Mouse (Mus musculus) midbrain, embryonic 12.5 days (tissue): ENCODE results near the gene Arel1. TPM values are rescaled to one million over a fixed set of nuclear protein-coding genes. Genes with fewer than 3 reads are reported as not detected.

Experiments
- ATAC-seq: fragments of 200-750 bp; cut with Nextera tagmentation; 2 replicates; pipeline ENCODE4 v1.8.0; 2017; ENCODE audit warnings: low read depth, moderate TSS enrichment, moderate library complexity; ENCODE audit not compliant: low FRiP score
- H3K27ac ChIP-seq: fragments of 300-500 bp; sonication (generic); replicated peaks from 2 replicates; pipeline ENCODE4 v1.5.1; 2016; ENCODE audit warnings: mild to moderate bottlenecking
- H3K27me3 ChIP-seq: fragments of 300-500 bp; sonication (generic); 2 replicates; pipeline ENCODE4 v1.6.1; 2016; ENCODE audit warnings: mild to moderate bottlenecking
- H3K36me3 ChIP-seq: fragments of 300-500 bp; sonication (generic); 2 replicates; pipeline ENCODE4 v1.6.1; 2016
- H3K4me1 ChIP-seq: fragments of 300-500 bp; sonication (generic); 2 replicates; pipeline ENCODE4 v1.6.1; 2016
- H3K4me2 ChIP-seq: fragments of 300-500 bp; sonication (generic); replicated peaks from 2 replicates; pipeline ENCODE4 v1.6.1; 2016; ENCODE audit warnings: mild to moderate bottlenecking, moderate library complexity
- H3K4me3 ChIP-seq: fragments of 300-500 bp; sonication (generic); 2 replicates; pipeline ENCODE4 v1.5.1; 2016; ENCODE audit warnings: mild to moderate bottlenecking
- H3K9ac ChIP-seq: fragments of 300-500 bp; sonication (generic); replicated peaks from 2 replicates; pipeline ENCODE4 v1.6.1; 2016; ENCODE audit warnings: mild to moderate bottlenecking, moderate library complexity
- H3K9me3 ChIP-seq: fragments of 300-500 bp; sonication (generic); 2 replicates; pipeline ENCODE4 v1.6.1; 2016; ENCODE audit warnings: mild to moderate bottlenecking
- WGBS: fragments of 180-500 bp; shearing (Covaris S2); methylation state at CpG from one replicate; pipeline ENCODE4 v1.1.7; 2016; 5-methylcytosine and 5-hydroxymethylcytosine counted together
- polyA plus RNA-seq: library from polyadenylated mRNA; unstranded; fragments of >200 nt; fragmentation: Nextera tagmentation; extraction: Ambion mirVana; gene quantifications from 2 replicates; pipeline ENCODE4 v1.2.1, GENCODE M21; 2016

Gene Arel1
- polyA plus RNA-seq, 1 experiment from 2014 or later: 29.2 TPM

- Histone ChIP-seq H3K4me2 (no peak overlapping the region), H3K4me3 (no peak overlapping the region), H3K36me3 (peaks cover 63% of the 10 kb centered on the region), H3K27me3 (no peaks in the 10 kb centered on the region), H3K9ac (no peak overlapping the region), H3K9me3 (no peaks in the 10 kb centered on the region), H3K4me1 (no peaks in the 10 kb centered on the region), H3K27ac (no peak overlapping the region)
- no peak for ATAC-seq
- WGBS: 91% methylated on average over 9 of the region's 9 CpGs
These were observed 25.7 kb downstream of the Arel1 start for GRCm38 (mm10) chr12:84944813-84945553.

GRCm38 (mm10) chr12:84944150-84944812 is 26.4 kb downstream of the Arel1 start:
- Histone ChIP-seq H3K9me3 (no peaks in the 10 kb centered on the region), H3K27me3 (no peaks in the 10 kb centered on the region), H3K9ac (no peak overlapping the region), H3K27ac (no peak overlapping the region), H3K4me3 (no peak overlapping the region), H3K4me2 (no peak overlapping the region), H3K4me1 (no peaks in the 10 kb centered on the region), H3K36me3 (peaks cover 63% of the 10 kb centered on the region)
- ATAC-seq: no peak
- WGBS: 92% methylated on average over 4 of the region's 4 CpGs

- Histone ChIP-seq H3K4me2 (no peak overlapping the region), H3K27ac (no peak overlapping the region), H3K4me1 (no peaks in the 10 kb centered on the region), H3K9me3 (no peaks in the 10 kb centered on the region), H3K4me3 (no peak overlapping the region), H3K27me3 (no peaks in the 10 kb centered on the region), H3K9ac (no peak overlapping the region), H3K36me3 (peaks cover 67% of the 10 kb centered on the region)
- WGBS: 92% methylated on average over 21 of the region's 21 CpGs
- no peak for ATAC-seq
These were observed 27.4 kb downstream of the Arel1 start for GRCm38 (mm10) chr12:84943006-84943952.

- Histone ChIP-seq H3K4me3 (no peak overlapping the region), H3K27me3 (no peaks in the 10 kb centered on the region), H3K4me2 (no peak overlapping the region), H3K9me3 (no peaks in the 10 kb centered on the region), H3K9ac (no peak overlapping the region), H3K4me1 (no peaks in the 10 kb centered on the region), H3K27ac (no peak overlapping the region), H3K36me3 (peaks cover 56% of the 10 kb centered on the region)
- 94% methylated on average over 13 of the region's 13 CpGs for WGBS
- ATAC-seq: no peak
These were observed 29.0 kb downstream of the Arel1 start for GRCm38 (mm10) chr12:84941717-84942116.

- Histone ChIP-seq H3K9me3 (no peaks in the 10 kb centered on the region), H3K4me2 (no peak overlapping the region), H3K36me3 (peaks cover 51% of the 10 kb centered on the region), H3K27ac (no peak overlapping the region), H3K4me1 (no peaks in the 10 kb centered on the region), H3K4me3 (no peak overlapping the region), H3K27me3 (no peaks in the 10 kb centered on the region), H3K9ac (no peak overlapping the region)
- 96% methylated on average over 7 of the region's 7 CpGs for WGBS
- ATAC-seq: no peak
These were observed 30.4 kb downstream of the Arel1 start for GRCm38 (mm10) chr12:84940343-84940742.

GRCm38 (mm10) chr12:84939117-84939516 is 31.6 kb downstream of the Arel1 start:
- no peaks in the 10 kb centered on the region for H3K9me3 ChIP-seq
- H3K27me3 ChIP-seq: no peaks in the 10 kb centered on the region
- no peak overlapping the region for H3K4me2 ChIP-seq
- no peak overlapping the region for H3K9ac ChIP-seq
- H3K4me1 ChIP-seq: no peaks in the 10 kb centered on the region
- 95% methylated on average over 7 of the region's 7 CpGs for WGBS
- H3K4me3 ChIP-seq: no peak overlapping the region
- H3K27ac ChIP-seq: no peak overlapping the region
- H3K36me3 ChIP-seq: peaks cover 56% of the 10 kb centered on the region
- no peak for ATAC-seq

- Histone ChIP-seq H3K4me1 (no peaks in the 10 kb centered on the region), H3K27me3 (no peaks in the 10 kb centered on the region), H3K4me2 (no peak overlapping the region), H3K27ac (no peak overlapping the region), H3K9ac (no peak overlapping the region), H3K4me3 (no peak overlapping the region), H3K9me3 (no peaks in the 10 kb centered on the region), H3K36me3 (peaks cover 62% of the 10 kb centered on the region)
- WGBS: 89% methylated on average over 5 of the region's 5 CpGs
- ATAC-seq: no peak
These were observed 35.4 kb downstream of the Arel1 start for GRCm38 (mm10) chr12:84935343-84935742.

GRCm38 (mm10) chr12:84932210-84932609 is 38.5 kb downstream of the Arel1 start:
- Histone ChIP-seq H3K36me3 (peaks cover 70% of the 10 kb centered on the region), H3K4me1 (no peaks in the 10 kb centered on the region), H3K4me3 (no peak overlapping the region), H3K27ac (no peak overlapping the region), H3K27me3 (no peaks in the 10 kb centered on the region), H3K4me2 (no peak overlapping the region), H3K9ac (no peak overlapping the region), H3K9me3 (no peaks in the 10 kb centered on the region)
- ATAC-seq: no peak
- 95% methylated on average over 6 of the region's 6 CpGs for WGBS

GRCm38 (mm10) chr12:84926542-84926941 is 44.2 kb downstream of the Arel1 start:
- no peak overlapping the region for H3K4me2 ChIP-seq
- no peak overlapping the region for H3K9ac ChIP-seq
- no peak overlapping the region for H3K4me3 ChIP-seq
- H3K4me1 ChIP-seq: no peaks in the 10 kb centered on the region; the same call in 1 of the 2 replicates
- H3K27ac ChIP-seq: no peak overlapping the region
- H3K36me3 ChIP-seq: peaks cover 89% of the 10 kb centered on the region
- no peaks in the 10 kb centered on the region for H3K27me3 ChIP-seq
- 93% methylated on average over 6 of the region's 6 CpGs for WGBS
- no peak for ATAC-seq
- H3K9me3 ChIP-seq: no peaks in the 10 kb centered on the region

GRCm38 (mm10) chr12:84924324-84924723 is 46.4 kb downstream of the Arel1 start:
- H3K9me3 ChIP-seq: no peaks in the 10 kb centered on the region
- no peak overlapping the region for H3K4me2 ChIP-seq
- H3K9ac ChIP-seq: no peak overlapping the region
- H3K36me3 ChIP-seq: peaks cover 87% of the 10 kb centered on the region
- no peak for ATAC-seq
- no peak overlapping the region for H3K4me3 ChIP-seq
- no peaks in the 10 kb centered on the region for H3K27me3 ChIP-seq
- no peak overlapping the region for H3K27ac ChIP-seq
- H3K4me1 ChIP-seq: no peaks in the 10 kb centered on the region; the same call in 1 of the 2 replicates
- 91% methylated on average over 5 of the region's 5 CpGs for WGBS

- Histone ChIP-seq H3K4me1 (no peaks in the 10 kb centered on the region; the same call in 1 of the 2 replicates), H3K4me3 (no peak overlapping the region), H3K27ac (no peak overlapping the region), H3K36me3 (peaks cover 84% of the 10 kb centered on the region), H3K4me2 (no peak overlapping the region), H3K9ac (no peak overlapping the region), H3K9me3 (no peaks in the 10 kb centered on the region), H3K27me3 (no peaks in the 10 kb centered on the region)
- no peak for ATAC-seq
- WGBS: 69% methylated on average over 8 of the region's 8 CpGs
These were observed 48.8 kb downstream of the Arel1 start for GRCm38 (mm10) chr12:84921881-84922419.
